8 mouse cellular contexts compared by ENCODE assay signal in the genomic region with DNA sequence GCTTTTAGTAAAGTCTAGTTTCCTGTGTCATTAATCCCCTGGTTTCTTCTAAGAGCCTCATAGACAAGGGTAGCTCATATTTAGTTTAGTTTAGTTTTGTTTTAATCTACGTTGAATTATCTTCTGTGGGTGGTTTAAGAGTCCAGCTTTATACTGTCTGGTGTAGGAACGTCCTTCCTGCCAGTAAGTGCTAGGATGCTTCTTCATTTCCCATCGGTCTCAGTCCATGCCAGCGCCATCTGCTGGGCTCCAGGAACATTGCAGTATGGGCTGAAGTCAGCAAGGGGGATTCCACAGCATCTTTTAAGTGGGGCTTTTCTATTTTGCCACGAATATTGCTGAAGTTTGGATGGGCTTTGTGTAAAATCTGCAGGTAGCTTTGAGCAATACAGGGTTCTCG. TPM values are rescaled to one million over a fixed set of nuclear protein-coding genes. Genes with fewer than 3 reads are reported as not detected.
DNase-seq lines count a peak whose midpoint lies in the region; ATAC-seq and TF ChIP-seq lines count a peak whose summit lies in the region.
"Had no signal": no experiment of that assay in that cellular context is flagged by ENCODE, and none has a peak within 500 bp of the region (broad histone marks: within the 10 kb centered on the region; RNA-seq: fewer than 3 reads in every experiment).

No protein-coding gene starts in this region.

- in situ Hi-C loops in CH12.LX (cut with MboI; ENCODE audit: low pct_ligation_motif_present, low pct_unique_long_range_greater_than_20kb, low sequenced_read_pairs): no loop called here

- peaks cover 0 to 23% of the 10 kb centered on the region in 2 experiments; a peak in 2 of 4 replicates for H3K4me1 ChIP-seq in CH12.LX (ENCODE audit: control insufficient read depth in 1 of 2, insufficient read depth in 2 of 2)
- H3K4me1 ChIP-seq in embryonic facial prominence, embryonic 10.5 days: peaks cover 5% of the 10 kb centered on the region
- no peaks in the 10 kb centered on the region for H3K4me1 ChIP-seq in hindbrain, embryonic 14.5 days (replicated peaks; ENCODE audit: control insufficient read depth, insufficient read depth, low read length)

- TF ChIP-seq RAD21 in CH12.LX (IDR thresholded peaks at IDR 0.05; ENCODE audit: low read depth, low read length): peak; percentile 46

- no peak overlapping the region for H3K4me3 ChIP-seq in CH12.LX (replicated peaks in 1 of 3; ENCODE audit: low read depth in 2 of 3, low read length in 2 of 3, poor library complexity in 1 of 3)
- H3K4me3 ChIP-seq in embryonic facial prominence, embryonic 10.5 days: no peak overlapping the region
- H3K4me3 ChIP-seq in hindbrain, embryonic 14.5 days (replicated peaks; ENCODE audit: low read length): no peak overlapping the region
- H3K4me3 ChIP-seq: heart, embryonic 15.5 days had no signal

- no peaks in the 10 kb centered on the region for H3K9me3 ChIP-seq in CH12.LX (replicated peaks; ENCODE audit: low read length)
- no peaks in the 10 kb centered on the region for H3K9me3 ChIP-seq in embryonic facial prominence, embryonic 10.5 days
- no peaks in the 10 kb centered on the region for H3K9me3 ChIP-seq in hindbrain, embryonic 14.5 days (ENCODE audit: control insufficient read depth, low read length)
- H3K9me3 ChIP-seq: heart, embryonic 15.5 days had no signal

- peak; percentile 51 for DNase-seq in CH12.LX (ENCODE audit: extremely low read depth)
- peak; percentile 54 for DNase-seq in adipocyte (ENCODE audit: low spot score)
- peak; percentile 63 for DNase-seq in embryonic facial prominence, embryonic 10.5 days (ENCODE audit: low spot score)
- peak; percentile 80 for DNase-seq in hindbrain, embryonic 14.5 days (ENCODE audit: low spot score)
- DNase-seq in left cerebral cortex, adult 18-20 months (ENCODE audit: low spot score in 2 of 2): peak; percentile 62 to 71
- peak; percentile 71 for DNase-seq in mesoderm, embryonic 11.5 days (ENCODE audit: low read depth, low spot score)
- peak; percentile 74 for DNase-seq in right cerebral cortex, postnatal 4 days

- H3K79me2 ChIP-seq in CH12.LX (replicated peaks; ENCODE audit: control insufficient read depth, extremely low read depth, insufficient read depth, poor library complexity, severe bottlenecking): no peaks in the 10 kb centered on the region; the same call in 1 of the 2 replicates

- TF ChIP-seq CTCF in CH12.LX (conservative IDR thresholded peaks at IDR 0.05 in 1 of 2, IDR thresholded peaks at IDR 0.05 in 1 of 2; ENCODE audit: low read depth in 2 of 2, low read length in 2 of 2): peak; percentile 85 to 95

- WGBS in embryonic facial prominence, embryonic 10.5 days: 31% methylated on average over 6 of the region's 6 CpGs
- WGBS in hindbrain, embryonic 14.5 days: 24% methylated on average over 6 of the region's 6 CpGs

- H3K27me3 ChIP-seq in CH12.LX (replicated peaks): no peaks in the 10 kb centered on the region
- no peaks in the 10 kb centered on the region for H3K27me3 ChIP-seq in embryonic facial prominence, embryonic 10.5 days (replicated peaks; ENCODE audit: low read depth, poor library complexity, severe bottlenecking)
- H3K27me3 ChIP-seq in hindbrain, embryonic 14.5 days (ENCODE audit: control insufficient read depth, insufficient read depth, low read length): no peaks in the 10 kb centered on the region
- H3K27me3 ChIP-seq: heart, embryonic 15.5 days had no signal

- TF ChIP-seq EP300 in CH12.LX (IDR thresholded peaks at IDR 0.05; ENCODE audit: low read length): no peak

- ATAC-seq in hindbrain, embryonic 14.5 days (ENCODE audit: low FRiP score): peak; percentile 48; the same call in 1 of the 2 replicates

- no peak overlapping the region for H3K9ac ChIP-seq in CH12.LX (ENCODE audit: insufficient read depth, low read depth)
- H3K9ac ChIP-seq in hindbrain, embryonic 14.5 days: no peak overlapping the region
- H3K9ac ChIP-seq: heart, embryonic 15.5 days had no signal

- no peak overlapping the region for H3K27ac ChIP-seq in CH12.LX (ENCODE audit: insufficient read depth, low read depth)
- H3K27ac ChIP-seq in embryonic facial prominence, embryonic 10.5 days (replicated peaks): no peak overlapping the region
- H3K27ac ChIP-seq in hindbrain, embryonic 14.5 days: no peak overlapping the region
- H3K27ac ChIP-seq: heart, embryonic 15.5 days had no signal

- peaks cover 0 to 40% of the 10 kb centered on the region in 2 experiments for H3K36me3 ChIP-seq in CH12.LX (replicated peaks in 1 of 2; ENCODE audit: control insufficient read depth in 1 of 2, insufficient read depth in 1 of 2, low read length in 1 of 2)
- peaks cover 10% of the 10 kb centered on the region; the same call in 1 of the 2 replicates for H3K36me3 ChIP-seq in embryonic facial prominence, embryonic 10.5 days (replicated peaks)
- H3K36me3 ChIP-seq in hindbrain, embryonic 14.5 days (replicated peaks; ENCODE audit: control insufficient read depth, insufficient read depth): no peaks in the 10 kb centered on the region
- H3K36me3 ChIP-seq: heart, embryonic 15.5 days had no signal

- dilution Hi-C loops in CH12.LX (cut with MboI; ENCODE audit: extremely low pct_ligation_motif_present, extremely low pct_unique_long_range_greater_than_20kb, low sequenced_read_pairs): no loop called here

- H3K4me2 ChIP-seq in CH12.LX (ENCODE audit: insufficient read depth, low read depth, poor library complexity, severe bottlenecking): no peak overlapping the region
- no peak overlapping the region for H3K4me2 ChIP-seq in hindbrain, embryonic 14.5 days (replicated peaks)
- H3K4me2 ChIP-seq: heart, embryonic 15.5 days had no signal

- no peak for TF ChIP-seq POLR2A in CH12.LX (IDR thresholded peaks at IDR 0.05; ENCODE audit: low read depth, low read length)

TF ChIP-seq in CH12.LX, 34 proteins besides CTCF, POLR2A, EP300 and RAD21:
- TF ChIP-seq BHLHE40 (IDR thresholded peaks at IDR 0.05; ENCODE audit: low read depth, low read length): no peak
- TF ChIP-seq SMC3 (IDR thresholded peaks at IDR 0.05; ENCODE audit: low read depth, low read length): peak; percentile 86

RNA-seq across cellular contexts. Expression of a gene that starts 49.2 kb away (rescaled TPM):
- total RNA-seq in CH12.LX (2012; rRNA removed): 30.6 and 32.5 TPM in 2 replicates
- total RNA-seq in CH12.LX (2014; rRNA removed): 56.6 and 57.2 TPM in 2 replicates
- polyA plus RNA-seq in CH12.LX (2012; ENCODE audit: insufficient read length, low read depth): 53.1 and 55.1 TPM in 2 replicates
- 52.1 and 55.4 TPM in 2 replicates for polyA plus RNA-seq in embryonic facial prominence, embryonic 10.5 days (2016; fragmentation: Nextera tagmentation; extraction: Ambion mirVana)
- polyA plus RNA-seq in hindbrain, embryonic 14.5 days (2014; fragmentation: Nextera tagmentation; extraction: Ambion mirVana): 4.9 and 5.8 TPM in 2 replicates
- under 1 TPM; 0.35 to 0.37 TPM for total RNA-seq in left cerebral cortex, adult 18-20 months (2021)
